Mouse (Mus musculus) neutrophil, adult 5-6 weeks (primary cell): Measurements from ENCODE around the gene Paics. TPM values are rescaled to one million over a fixed set of nuclear protein-coding genes. Genes with fewer than 3 reads are reported as not detected.

Experiments used
- ATAC-seq: fragments of 151-379, 151-347 bp; 2 replicates; pipeline ENCODE4 v1.8.0; 2017; ENCODE audit warnings: mild to moderate bottlenecking, moderate TSS enrichment; ENCODE audit not compliant: insufficient number of reproducible peaks, poor library complexity, low FRiP score, severe bottlenecking; ENCODE audit errors: extremely low read depth
- total RNA-seq: library from RNA; stranded (forward); fragments of 200-1000 nt; gene quantifications from 2 replicates; pipeline ENCODE4 v1.2.3, GENCODE M21; 2017

The Paics gene
- total RNA-seq, 1 experiment from 2014 or later: 82.3 TPM

GRCm38 (mm10) chr5:76998416-76998815 lies 47.3 kb downstream of the Paics start:
- no peak for ATAC-seq

DNA sequence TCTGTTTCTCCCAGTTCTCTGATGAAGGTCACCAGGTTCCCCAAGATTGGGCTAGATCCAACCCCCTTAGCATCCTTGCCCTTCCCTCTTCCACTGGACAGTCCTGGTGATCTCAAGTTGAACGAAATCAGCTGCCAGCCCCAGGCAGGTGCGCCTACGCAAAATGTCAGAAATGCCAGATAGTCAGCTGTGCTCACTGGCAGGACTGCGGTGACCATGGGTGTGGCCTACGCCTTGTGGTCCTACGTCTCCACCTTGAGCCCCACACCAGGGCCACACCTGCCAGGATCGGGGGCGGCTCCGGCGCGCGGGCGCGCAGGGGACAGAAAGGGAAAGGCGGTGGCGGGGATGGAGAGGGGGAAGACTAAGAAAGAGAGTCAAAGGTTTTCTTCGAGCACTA lies 50.1 kb downstream of the Paics start:
- ATAC-seq: no peak

DNA sequence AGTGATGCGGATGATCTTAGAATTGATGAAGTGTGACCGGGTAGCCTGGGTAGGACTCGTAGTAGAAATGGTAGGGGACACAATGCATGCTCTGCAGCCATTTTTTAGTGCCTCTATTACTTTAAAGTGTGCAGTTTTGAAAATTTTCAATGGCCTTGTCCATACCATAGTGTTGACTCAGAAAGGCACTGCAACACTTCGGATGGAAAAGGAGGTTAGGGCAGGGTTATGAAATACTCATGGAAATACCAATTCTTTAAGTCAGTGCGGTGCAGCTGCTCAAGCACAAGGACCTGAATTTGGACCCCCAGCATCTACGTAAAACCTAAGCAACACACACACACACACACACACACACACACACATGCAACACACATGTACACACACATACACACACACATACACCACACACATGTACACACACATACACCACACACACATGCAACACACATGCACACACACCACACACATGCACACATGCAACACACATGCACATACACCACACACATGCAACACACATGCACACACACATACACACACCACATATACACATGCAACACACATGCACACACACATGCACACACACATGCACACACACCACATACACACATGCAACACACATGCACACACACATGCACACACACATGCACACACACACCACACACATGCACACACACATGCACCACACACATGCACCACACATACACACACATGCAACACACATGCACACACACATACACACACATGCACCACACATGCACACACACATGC lies 53.1 kb downstream of the Paics start, which contains the start of gene Arl9:
Gene Arl9, plus strand, starts transcription at position 5 of the 771 bp plus-strand sequence.
- no peak for ATAC-seq

DNA sequence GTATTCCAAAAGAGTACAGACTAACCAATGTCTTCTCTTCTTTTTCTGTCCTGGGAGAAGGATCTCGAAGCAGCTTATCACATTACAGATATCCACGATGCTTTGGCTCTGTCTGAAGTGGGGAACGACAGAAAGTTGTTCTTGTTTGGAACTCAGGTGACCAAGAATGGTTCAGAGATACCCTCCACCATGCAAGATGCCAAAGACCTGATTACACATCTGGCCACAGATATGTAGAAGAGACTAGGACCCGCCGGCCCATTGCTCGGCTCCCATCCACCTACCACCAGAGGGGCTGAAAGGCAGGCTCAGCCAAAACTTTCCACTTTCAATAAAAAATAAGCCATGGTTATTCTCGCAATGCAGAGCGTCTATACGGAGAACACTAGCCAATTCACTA lies 59.2 kb downstream of the Paics start:
- ATAC-seq: no peak

DNA sequence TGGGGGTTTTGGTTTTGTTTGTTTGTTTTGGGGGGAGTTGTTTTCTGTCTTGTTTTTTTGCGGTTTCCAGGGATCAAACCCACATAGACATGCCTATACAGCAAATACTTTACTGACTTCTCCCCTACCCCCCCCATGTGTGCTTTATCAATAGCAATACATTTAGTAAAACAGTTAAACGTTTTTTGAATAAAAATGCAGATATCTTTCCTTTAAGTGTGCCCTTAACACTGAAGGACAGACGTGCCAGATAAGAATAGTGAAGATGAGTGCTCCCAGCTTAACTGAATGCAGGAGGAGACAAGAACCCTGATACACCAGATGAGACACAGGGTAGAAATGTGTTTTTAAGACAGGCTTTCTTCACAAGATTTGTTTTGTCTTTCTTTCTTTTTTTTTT lies 60.0 kb downstream of the Paics start:
- ATAC-seq: no peak

DNA sequence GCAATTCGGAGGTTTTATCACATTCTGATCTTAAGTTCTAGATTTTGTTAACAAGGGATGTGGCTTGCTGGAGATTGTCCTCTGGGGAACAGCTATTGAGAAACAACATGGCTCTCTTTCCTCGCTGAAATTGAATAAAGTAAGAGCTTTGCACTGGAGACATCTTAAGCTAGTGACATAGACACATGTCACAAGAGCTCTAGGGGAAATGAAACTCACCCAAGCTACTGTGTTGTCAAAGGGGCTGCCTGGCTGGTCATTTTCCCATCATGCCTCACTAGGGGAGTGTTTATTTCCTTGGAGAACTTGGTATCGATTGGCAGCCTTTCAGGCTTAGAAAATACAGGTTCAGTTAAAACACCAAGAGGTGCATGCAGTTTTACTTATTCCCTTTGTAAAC lies 62.1 kb downstream of the Paics start:
- ATAC-seq: no peak

- ATAC-seq: peak; percentile 51; the same call in 1 of the 2 replicates
These were observed 64.7 kb downstream of the Paics start, which contains the start of gene Thegl for GRCm38 (mm10) chr5:77015544-77016482. Gene Thegl, plus strand, starts transcription at chr5:77016023.

Other genes with a start within 250 kb of the Paics start
- 39.3 and 46.3 TPM in 2 replicates for gene Aasdh, start 45.8 kb upstream of the Paics start, total RNA-seq
- 10.2 and 11.8 TPM in 2 replicates for gene Ppat, start 271 bp downstream of the Paics start, total RNA-seq
- gene Srp72, start 23.4 kb downstream of the Paics start, total RNA-seq: 91.1 and 109 TPM in 2 replicates
- 1.7 and 3.3 TPM in 2 replicates for gene Arl9, start 52.7 kb downstream of the Paics start, total RNA-seq
- not detected in 2 replicates for gene Thegl, start 64.7 kb downstream of the Paics start, total RNA-seq
- gene Hopx, start 163.8 kb downstream of the Paics start, total RNA-seq: 13.6 and 16.1 TPM in 2 replicates